Mouse (Mus musculus): ENCODE measurements at regions not wholly inside any gene's neighbourhood (a gene's known extent, or its start where the extent isn't known, plus 50 kb on each side); places are given as distances from the start of the nearest gene placed in this dataset.

DNA sequence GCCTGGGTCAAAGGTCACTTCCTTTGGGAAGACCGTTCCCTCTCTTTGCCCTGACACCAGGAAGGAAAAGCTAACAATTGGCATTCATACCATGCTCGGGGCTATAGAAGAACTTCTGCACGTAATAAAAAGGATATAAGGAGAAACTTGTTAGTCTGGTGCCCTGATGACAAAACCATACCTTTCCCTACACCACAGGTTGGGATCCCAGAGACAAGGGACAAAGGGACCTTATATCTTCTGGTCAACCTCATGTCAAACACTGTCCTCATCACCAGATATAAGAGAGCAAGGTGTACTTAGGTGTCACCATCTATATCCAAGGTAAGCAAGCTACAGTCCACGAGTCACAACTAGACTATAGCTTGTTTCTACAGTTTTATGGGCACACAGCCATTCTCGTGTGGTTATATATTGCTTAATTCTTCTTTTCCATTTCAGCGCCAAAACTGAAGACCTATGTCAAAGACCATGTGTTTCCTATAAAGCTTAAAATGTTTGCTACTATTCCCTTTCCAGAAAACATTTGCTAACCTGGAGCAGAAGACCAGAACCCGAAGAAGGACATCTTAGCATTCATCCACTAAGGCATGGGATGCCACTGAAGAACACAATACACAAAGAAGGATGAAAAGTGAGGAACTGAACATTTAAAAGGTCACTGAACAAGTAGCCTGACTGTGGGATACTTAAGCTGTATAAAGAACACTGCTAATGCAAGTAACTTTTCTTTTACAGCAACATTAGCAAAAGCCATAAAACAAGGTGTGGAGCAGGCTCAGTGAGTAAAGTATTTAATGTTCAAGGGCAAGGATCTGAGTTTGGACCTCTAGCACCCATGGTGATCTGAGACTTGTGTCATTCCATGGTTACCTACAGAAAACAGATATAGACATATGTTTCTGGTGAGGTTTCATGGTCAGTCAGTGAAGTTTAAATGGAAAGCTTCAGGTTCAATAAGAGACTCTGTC is 437.7 kb upstream of the Cd180 start:
- DNase-seq (ENCODE audit: low spot score in 2 of 2) = no peak

DNA sequence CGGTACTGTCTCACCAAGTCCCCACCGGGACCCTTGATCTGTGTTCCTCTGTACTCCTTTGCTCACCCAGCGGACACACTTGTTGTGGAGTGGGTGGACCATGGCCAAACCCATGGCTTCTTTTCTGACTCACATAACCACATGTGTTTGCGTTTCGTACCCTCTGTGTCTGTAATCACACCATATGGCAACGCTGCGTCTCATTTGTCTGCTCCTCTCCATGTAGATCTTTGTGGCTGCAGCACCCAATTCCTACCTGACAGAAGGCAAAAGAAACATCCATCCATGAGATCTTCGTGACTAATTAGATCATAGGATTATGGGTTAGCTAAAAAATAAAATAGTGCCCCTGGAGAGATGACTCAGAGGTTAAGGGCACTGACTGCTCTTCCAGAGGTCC is 435.2 kb upstream of the Cd180 start:
- DNase-seq (ENCODE audit: low spot score in 2 of 2) = no peak

DNA sequence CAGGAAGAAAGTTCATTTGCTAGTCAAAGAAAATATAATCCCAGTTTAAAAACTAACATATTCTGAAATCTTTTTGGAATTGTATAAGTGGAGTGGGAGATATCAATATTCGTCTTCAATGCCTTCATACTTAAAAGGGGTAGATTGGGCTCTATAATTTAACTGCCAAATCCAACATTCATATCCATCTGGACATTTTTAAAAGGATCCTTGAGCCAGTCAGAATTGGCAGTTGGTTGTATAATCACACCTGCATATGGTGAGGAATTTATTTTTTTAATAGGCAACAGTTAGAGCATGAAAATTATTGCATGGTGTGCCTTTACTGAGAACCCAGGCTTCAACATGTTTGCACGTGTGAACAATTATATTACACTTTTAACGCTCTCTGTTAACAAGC is 419.5 kb upstream of the Cd180 start:
- DNase-seq (ENCODE audit: low spot score in 2 of 2) = no peak

DNA sequence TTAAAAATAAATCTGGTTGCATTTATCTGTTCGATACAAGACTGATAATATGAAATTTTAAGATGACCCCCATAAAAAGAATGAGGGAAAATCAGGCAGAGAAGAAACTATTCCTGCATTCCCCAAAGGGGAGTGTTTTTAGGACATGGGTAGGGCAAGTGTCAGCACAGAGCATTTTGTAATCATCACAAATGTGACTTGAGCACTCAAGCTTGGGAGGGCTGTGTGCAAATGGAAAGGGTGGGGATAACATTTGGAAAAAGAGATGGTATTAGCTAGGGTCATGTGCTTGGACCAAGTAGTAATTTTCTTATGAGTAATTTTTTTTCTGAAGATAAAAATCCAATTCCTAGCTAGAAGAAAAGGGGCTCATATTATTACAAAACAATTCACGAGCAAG is 418.1 kb upstream of the Cd180 start:
- DNase-seq (ENCODE audit: low spot score in 2 of 2) = peak; percentile 44 to 53

DNA sequence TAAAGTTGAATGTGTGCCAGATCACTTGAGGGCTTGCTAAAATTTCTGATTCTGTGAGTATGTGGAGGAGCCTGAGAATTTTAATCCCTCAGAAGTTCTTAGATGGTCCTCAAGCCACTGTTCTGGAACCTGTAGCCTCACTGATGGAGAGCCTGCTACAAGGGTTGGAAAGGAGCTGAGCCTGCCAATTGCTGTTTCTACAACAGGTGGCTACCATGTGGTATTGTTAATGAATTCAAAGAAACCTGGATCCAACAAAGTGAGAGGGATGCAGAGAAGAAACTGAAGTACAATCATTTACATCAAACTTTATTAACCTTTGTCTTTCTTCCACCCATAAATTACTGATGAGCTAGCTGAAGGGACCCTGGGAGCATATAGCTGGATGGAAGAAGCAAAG is 416.5 kb upstream of the Cd180 start:
- no peak for DNase-seq (ENCODE audit: low spot score in 2 of 2)

DNA sequence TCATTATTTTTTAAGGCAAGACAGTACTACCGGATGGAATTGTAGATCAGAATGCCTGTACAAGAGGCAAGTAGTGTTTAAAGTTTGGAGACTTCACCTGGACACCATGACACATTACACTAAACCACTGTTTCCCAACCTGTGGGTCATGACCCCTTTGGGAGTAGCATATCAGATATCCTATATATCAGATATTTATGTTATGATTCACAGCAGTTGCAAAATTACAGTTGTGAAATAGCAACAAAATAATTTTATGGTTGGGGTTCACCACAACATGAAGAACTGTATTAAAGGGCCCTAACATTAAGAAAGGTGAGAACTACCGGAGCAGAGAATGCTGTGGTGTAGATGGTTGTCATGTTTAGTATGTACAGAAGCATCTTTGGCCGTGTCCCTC is 413.2 kb upstream of the Cd180 start:
- DNase-seq (ENCODE audit: low spot score in 2 of 2) = no peak

DNA sequence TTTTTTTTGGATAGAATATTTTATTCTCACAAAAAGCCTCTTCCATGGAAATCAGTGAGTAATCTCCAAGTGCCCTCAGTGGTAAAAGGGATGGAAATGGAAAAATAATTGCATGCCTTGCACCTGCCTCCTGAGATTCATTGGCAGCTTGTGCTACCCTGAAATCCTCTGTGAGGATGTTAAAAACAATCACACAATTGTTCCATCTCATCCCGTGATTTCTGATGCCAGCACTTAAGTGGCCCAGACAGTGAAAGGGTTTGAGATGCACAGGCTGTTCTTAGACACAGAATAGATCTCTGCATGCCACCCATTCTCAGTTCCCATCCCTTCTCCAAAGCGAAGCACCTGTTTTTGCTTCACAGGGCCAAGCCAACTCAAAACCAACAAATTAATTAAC is 398.9 kb upstream of the Cd180 start:
- DNase-seq (ENCODE audit: low spot score in 2 of 2) = no peak

DNA sequence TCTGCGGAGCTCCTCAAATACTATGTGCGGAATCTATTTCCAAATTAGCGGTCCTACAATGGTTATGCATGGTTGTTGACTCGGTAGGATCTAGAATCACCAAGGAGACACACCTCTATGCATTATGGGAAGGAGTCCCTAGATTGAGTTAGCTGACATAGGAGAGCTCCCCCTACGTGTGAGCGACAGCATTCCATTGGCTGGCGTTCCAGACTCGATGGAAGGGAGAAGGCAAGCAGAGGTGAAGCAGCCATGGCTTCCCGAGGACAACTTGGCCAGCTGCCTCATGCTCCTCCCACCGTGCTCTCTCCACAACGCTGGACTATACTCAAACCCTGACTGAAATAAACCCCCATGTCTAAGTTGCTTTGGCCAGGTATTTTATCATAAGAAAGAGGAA is 398.3 kb upstream of the Cd180 start:
- no peak for DNase-seq (ENCODE audit: low spot score in 2 of 2)

DNA sequence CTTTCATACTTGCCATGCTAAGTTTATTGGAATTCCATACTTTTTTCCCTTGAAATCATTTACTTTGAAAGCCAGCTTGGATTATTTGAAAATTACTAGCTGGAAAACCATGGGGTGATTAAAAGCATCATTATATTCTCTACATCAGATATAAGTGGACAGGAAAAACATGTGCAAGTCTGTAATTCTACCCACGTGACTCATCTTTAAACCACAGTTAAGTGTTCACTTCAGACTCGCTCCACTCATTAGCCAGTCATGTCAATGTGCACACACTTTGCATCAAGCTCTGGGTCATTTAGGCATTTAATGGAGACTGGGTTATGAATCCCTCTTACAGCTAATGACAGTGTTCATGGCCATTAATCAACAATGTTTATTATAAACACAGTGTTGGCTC is 385.4 kb upstream of the Cd180 start:
- no peak for DNase-seq (ENCODE audit: low spot score in 2 of 2)

DNA sequence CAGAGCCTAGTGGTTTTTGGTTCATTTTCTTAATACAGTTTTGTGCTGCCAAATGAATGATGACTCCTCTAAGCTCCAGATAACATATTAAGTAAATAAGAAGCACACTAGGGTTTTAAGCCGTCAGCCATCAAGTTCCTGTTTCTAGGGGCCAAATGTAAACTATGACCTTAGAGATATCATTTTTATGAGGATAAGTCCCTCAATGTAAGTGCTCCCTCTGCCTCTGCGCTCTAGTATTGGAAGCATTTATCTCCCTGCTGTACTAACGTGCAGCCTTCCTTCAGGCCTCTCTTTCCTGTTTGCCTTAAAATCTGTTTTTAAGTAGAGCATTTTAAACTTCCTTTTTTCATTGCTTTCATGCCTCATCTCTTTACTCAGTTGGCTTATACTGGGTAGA is 381.3 kb upstream of the Cd180 start:
- DNase-seq (ENCODE audit: low spot score in 2 of 2) = no peak

DNA sequence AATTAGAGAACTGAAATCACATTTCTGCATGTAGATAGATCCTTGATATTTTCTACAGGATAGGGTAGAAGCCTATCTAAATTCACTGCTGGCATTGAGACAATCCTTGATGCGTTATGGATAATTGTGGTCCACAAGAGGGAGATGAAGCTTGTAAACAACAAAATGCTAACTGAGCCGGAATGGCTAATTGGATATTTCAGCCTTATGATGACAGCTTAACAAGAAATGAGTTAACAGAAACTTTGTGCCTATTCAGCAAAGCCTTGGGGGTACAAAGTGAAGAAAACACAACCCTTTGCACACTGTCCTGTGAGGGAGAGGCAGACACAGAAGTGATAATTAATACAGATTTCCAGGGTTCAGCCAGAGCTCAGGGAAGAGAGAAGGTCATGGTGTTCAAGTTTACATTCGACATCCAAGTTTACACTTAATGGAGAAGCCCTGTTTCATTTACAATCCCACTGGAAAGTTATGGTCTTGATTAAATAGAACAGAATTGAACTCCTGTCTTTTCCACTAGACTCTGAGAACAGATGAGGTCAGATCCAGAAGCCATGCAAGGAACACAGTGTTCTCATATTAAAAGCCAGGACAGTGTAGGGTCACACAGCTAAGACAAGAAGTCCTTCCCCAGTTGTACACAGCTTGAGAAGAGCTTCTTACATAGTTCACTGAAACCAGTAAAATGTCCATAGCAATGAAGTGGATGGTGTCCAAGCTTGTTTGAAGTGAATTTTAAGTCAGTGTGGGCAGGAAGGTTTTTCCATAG is 377.3 kb upstream of the Cd180 start:
- DNase-seq (ENCODE audit: low spot score in 2 of 2) = peak in 1 of 2 experiments; percentile 21

DNA sequence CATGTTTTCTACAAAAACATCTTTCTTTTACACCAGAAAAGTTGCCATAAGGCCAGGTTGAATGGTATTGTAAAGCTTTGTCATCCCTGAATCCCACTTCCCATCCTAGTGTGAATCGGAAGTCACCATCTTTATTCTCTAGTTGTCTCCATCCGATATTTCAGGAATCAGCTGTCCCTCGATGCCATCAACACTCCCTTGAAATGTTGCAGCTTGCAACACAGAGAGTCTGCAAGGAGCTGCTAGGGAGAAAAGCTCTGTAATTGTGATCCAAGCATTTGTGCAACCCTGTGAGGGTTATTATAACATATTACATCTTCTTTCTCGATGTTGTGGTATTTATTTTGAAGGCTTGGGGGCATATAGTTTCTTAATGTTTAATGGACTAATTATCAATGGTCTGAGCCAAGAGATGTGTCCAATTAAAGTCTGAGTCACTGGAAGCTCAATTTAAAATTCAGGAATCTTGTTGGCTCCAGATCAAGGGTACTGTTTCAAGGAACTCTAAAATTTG is 374.4 kb upstream of the Cd180 start:
- DNase-seq (ENCODE audit: low spot score in 2 of 2) = peak in 1 of 2 experiments; percentile 31

DNA sequence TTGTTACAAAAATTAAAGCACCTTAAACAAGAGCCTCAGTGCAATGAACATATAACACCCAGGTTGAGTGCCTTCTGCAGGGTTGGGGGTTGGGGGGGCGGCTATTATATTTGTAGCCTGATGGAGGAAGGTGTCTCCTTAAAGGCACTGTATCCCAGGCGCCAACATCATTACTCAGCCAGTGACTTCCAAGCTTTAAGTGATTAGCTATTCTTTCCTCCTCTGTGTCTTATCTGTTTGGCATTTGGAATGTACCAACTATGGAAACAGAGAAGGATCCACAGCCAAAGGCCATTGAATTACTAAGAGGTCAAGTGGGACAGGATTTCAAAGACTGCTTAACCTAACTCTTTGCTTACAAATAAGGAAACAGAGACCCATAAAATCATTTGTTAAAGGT is 373.9 kb upstream of the Cd180 start:
- DNase-seq (ENCODE audit: low spot score in 2 of 2) = peak; percentile 43 to 46

DNA sequence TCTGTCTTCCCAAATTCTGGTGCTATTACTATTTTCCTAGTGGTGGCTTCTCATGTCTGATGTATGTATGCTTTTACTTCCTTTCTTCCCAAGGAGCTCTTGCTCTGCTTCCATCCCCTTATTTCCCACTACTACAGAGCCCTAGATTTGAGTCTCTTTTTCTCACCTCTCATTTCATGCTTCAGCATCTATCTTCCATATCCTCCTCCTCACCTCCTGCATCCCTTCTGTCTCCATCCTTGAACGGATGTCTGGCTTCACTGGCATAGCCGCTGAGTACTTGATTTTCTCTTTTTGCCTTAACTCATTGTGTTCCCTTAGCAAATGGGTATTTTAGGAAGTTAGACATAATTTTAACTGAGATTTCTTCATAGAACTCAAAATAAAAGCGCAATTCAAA is 369.5 kb upstream of the Cd180 start:
- no peak for DNase-seq (ENCODE audit: low spot score in 2 of 2)

DNA sequence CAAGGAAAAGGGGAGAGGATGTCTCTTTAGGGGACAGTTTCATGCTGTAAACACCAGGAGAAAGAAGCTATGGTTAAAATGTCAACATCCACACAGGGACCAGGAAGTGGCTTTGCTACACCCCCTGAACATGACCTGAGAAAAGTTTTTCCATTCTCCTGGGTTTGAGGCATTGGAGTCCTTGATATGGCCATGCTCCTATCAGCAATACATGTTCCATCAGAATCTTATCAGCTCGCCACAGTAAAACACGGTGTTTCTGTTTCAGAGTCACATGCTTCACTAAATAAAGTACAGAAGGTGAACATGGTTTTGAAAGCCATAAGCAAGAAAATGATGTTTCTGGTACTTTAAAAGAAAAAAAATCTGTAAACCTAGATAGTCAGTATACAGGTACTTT is 367.4 kb upstream of the Cd180 start:
- no peak for DNase-seq (ENCODE audit: low spot score in 2 of 2)

DNA sequence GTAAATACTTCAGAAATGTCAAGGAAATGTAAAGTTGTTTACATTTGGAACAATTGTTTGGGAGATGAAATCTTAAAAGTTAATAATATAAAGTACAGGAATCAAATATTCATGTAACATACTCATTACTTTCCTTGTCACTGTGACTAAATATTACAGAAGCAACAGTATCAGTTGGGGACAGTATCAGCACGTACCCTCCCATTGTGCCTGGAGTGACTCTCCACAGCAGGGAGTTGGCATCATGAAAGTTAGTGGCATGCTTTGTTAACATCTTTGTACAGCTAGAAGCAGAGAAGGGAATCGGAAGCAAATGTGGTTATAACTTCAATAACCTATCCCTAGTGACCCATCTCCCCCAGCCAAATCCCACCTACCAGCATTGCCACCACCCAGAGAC is 366.8 kb upstream of the Cd180 start:
- DNase-seq (ENCODE audit: low spot score in 2 of 2) = no peak

DNA sequence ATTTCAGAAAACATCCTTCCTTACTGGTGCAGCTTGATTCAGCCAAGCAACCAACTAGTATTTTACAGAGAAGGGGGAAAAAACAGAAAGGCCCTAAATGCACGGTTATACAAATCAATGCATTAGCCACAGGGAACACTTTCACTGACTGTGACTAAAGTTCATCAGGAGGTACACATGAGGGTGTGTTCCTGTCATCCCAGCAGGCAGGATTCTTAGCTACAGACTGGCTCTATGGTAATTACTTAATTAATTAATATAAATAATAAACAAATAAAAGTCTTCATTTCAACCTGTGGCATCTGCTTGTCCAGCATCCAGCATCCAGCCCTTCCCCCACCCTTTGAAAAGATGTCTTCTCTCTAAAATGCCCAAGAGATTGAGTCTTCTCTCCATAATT is 359.7 kb upstream of the Cd180 start:
- no peak for DNase-seq (ENCODE audit: low spot score in 2 of 2)

DNA sequence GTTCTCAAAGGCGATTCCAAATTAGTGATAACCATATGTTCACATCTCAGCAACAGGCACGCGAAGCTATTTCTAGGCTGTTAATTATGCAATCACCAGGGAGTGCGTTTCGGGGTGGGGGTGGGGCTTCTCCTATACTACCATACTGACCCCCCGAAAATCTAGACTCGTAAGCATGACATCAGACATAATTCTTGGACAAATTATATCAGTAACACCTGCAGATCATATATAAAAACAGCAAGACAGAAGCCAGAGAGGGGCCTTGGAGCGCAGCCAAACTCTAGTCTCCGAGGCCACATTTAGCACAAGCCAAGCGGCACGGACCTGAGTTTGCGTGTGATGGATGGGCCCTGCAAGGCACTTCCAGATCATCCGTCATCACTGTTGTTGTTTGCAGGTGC is 359.2 kb upstream of the Cd180 start:
- DNase-seq (ENCODE audit: low spot score in 2 of 2) = peak in 1 of 2 experiments; percentile 60

DNA sequence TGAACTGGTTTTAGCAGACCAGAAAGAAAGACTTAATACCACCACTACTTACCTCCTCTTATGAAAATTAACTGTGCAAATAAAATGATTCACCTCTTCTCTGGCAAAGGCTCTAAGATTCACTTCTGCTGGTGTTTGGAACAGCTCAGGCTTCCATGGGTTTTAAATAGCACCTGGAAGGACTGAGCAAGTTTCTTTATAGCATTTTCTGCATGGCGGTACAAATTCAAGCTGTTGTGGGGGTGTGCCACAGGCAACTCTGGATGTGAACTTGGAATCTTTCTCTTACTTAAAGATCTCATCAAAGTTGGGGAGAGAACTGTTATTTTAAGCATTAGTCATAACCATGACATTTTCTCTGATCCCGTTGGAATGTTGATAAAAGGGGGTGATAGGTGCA is 350.1 kb upstream of the Cd180 start:
- DNase-seq (ENCODE audit: low spot score in 2 of 2) = no peak

DNA sequence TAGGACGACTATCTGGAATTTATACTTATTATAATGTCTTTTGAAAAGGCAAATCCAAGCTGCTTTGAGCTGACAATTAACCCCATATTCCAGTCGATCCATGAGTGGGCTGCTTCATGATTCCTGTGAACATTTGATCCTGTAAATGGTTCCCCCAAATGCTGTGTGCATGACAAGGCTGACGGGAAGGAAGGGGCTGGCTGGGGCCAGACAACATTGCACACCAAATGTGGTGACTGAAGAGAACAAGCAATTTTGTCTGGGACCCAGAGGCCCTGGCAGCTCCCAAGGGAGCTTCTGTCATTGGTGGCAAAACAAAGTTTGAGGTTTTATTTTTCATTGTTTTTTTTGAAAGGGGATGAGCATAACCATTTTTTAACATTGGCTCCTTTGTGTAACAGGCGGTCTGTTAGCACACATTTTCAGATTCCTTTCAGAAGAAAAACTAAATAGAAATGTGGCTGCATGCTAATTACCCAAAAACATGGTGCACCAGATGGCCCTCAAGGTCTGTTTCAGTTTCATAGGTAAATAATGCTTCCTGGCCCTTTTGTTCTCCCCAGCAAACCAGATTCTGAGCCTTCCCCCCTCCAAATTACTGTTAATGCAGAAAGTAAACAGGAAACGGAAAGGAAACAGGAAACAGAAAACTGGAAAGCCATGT is 348.6 kb upstream of the Cd180 start:
- no peak for DNase-seq (ENCODE audit: low spot score in 2 of 2)

DNA sequence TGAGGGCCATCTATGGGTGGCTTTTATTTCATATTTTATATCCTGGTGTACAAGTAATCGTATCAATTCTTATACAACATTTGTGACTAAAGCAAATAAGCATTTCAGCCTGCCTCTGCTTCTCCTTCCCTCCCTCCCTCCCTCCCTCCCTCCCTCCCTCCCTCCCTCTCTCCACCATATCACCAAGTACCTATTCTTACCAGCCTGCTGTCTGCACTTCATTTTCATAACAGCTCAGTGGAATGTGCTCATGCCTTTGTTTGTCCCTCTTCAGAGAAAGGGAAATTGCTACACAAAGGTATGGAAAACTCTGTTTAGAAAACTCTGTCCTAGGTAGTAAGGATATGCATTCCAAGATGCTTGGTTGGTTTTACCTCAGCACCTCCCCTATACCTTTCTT is 343.9 kb upstream of the Cd180 start:
- no peak for DNase-seq (ENCODE audit: low spot score in 2 of 2)
